Comparison of ENCODE assay signal across 1 mouse cellular context in the genomic region with DNA sequence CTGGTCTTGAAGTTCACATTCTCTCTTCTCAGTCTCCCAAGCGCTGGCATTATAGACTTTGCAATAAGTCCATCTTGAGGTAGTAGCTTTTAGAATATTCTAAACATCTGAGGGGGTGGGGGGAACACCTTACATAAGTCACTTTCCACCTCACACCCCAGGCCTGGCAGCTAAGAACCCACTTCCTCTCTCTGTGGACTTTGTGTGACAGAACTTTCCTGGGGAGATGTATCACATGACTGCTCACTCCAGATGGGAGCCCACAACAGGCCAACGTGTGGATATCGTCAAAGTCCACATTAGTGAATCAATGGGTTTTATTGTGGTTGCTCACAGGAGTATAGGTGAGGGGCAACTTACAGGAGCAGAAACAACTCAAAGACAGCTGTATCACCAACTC.
TF ChIP-seq lines count a peak whose summit lies in the region.

No protein-coding gene starts in this region.

TF ChIP-seq in CH12.LX, 34 proteins besides CTCF, POLR2A, EP300 and RAD21 (continued from another document):
- TF ChIP-seq HCFC1 (IDR thresholded peaks at IDR 0.05; ENCODE audit: low read depth, low read length) (no peak), ETS1 (conservative IDR thresholded peaks at IDR 0.05; ENCODE audit: low read depth, low read length) (peak; percentile 61), E2F4 (IDR thresholded peaks at IDR 0.05; ENCODE audit: insufficient replicate concordance, low read depth, low read length) (no peak), CHD1 (IDR thresholded peaks at IDR 0.05; ENCODE audit: low read depth, low read length) (no peak), RCOR1 (conservative IDR thresholded peaks at IDR 0.05; ENCODE audit: low read depth, low read length) (no peak), TCF12 (IDR thresholded peaks at IDR 0.05; ENCODE audit: low read depth, low read length) (peak; percentile 48), SMC3 (IDR thresholded peaks at IDR 0.05; ENCODE audit: low read depth, low read length) (no peak)
